Mouse (Mus musculus): ENCODE results near the gene Emp2. TPM values are rescaled to one million over a fixed set of nuclear protein-coding genes. Genes with fewer than 3 reads are reported as not detected.

The Emp2 gene
- polyA plus RNA-seq (2014; fragmentation: Nextera tagmentation; extraction: Ambion mirVana) = 8.5 and 9.0 TPM in 2 replicates

DNA sequence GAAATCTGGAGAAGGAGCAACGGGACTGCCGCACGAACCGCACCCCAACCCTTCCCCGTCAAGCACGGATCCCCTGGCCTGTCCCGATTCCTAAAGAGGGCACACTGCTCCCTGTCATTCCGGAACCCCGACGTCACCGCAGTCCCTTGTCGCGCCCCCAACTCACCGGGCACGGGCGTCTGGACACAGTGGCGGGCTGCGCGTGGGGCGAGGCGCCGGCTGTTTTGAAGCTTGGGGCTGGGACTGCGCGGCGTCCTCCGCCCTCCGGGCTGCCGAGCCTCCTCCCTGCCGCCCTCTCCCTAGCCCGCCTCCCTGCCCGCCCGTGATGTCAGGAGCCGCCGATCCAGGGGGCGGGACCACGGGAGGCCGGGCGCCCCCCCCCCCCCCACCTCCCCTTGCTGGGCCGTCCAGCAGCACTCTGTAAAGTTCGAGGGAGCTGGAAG is at the start of gene Emp2:
Gene Emp2, minus strand, starts transcription at position 323 of the 443 bp plus-strand sequence.
- ATAC-seq (replicated peaks; ENCODE audit: low FRiP score) (peak; percentile 63), DNase-seq (ENCODE audit: low spot score) (peak; percentile 55)
- H3K4me3 ChIP-seq (ENCODE audit: low read depth, low read length) = peak within 1 kb of the TSS; percentile 37
- WGBS = under 1% methylated on average over 40 of the region's 40 CpGs
- peak within 1 kb of the TSS; percentile 12; the same call in 1 of the 2 replicates for H3K9ac ChIP-seq (ENCODE audit: low read depth, low read length)
- no peaks in the 10 kb centered on the region for H3K9me3 ChIP-seq (ENCODE audit: control insufficient read depth, low read length)
- peak within 1 kb of the TSS; percentile 59 for H3K4me2 ChIP-seq
- H3K27me3 ChIP-seq (replicated peaks; ENCODE audit: control insufficient read depth, insufficient read depth, low read length) = peaks cover 25% of the 10 kb centered on the region
- no peaks in the 10 kb centered on the region for H3K36me3 ChIP-seq (ENCODE audit: control insufficient read depth, insufficient read depth, low read length)
- no peaks in the 10 kb centered on the region for H3K4me1 ChIP-seq (replicated peaks; ENCODE audit: control insufficient read depth, insufficient read depth, low read length)
- H3K27ac ChIP-seq (ENCODE audit: low read depth, low read length) = no peak within 1 kb of the TSS

DNA sequence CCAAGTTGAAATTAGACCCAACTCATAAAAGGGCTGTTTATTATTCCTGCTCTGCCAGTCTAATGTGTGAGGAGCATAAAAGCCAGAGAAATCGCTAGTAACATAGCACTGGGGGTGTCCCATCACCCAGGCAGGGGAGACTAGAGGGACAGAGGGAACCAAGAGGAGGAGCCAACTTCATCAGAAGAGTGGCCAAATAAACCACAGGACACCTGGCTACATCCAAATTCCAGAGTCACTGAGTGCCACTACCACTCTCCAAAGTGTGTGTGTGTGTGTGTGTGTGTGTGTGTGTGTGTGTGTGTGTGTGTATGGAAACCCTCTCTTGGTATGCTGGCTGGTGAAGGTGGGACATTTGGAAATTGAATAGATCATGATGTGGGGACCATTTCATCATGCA is 49.3 kb upstream of the Emp2 start:
- DNase-seq (ENCODE audit: low spot score) (no peak), ATAC-seq (replicated peaks; ENCODE audit: low FRiP score) (no peak)
- Histone ChIP-seq H3K9me3 (ENCODE audit: control insufficient read depth, low read length) (no peaks in the 10 kb centered on the region), H3K4me3 (ENCODE audit: low read depth, low read length) (no peak overlapping the region), H3K27ac (ENCODE audit: low read depth, low read length) (no peak overlapping the region), H3K9ac (ENCODE audit: low read depth, low read length) (no peak overlapping the region), H3K4me1 (replicated peaks; ENCODE audit: control insufficient read depth, insufficient read depth, low read length) (0 out of 2 replicates have a peak, but pooled peaks cover 2% of the 10 kb centered on the region), H3K4me2 (no peak overlapping the region), H3K27me3 (replicated peaks; ENCODE audit: control insufficient read depth, insufficient read depth, low read length) (no peaks in the 10 kb centered on the region), H3K36me3 (ENCODE audit: control insufficient read depth, insufficient read depth, low read length) (no peaks in the 10 kb centered on the region)
- WGBS = 68% methylated on average over 1 of the region's 1 CpGs

DNA sequence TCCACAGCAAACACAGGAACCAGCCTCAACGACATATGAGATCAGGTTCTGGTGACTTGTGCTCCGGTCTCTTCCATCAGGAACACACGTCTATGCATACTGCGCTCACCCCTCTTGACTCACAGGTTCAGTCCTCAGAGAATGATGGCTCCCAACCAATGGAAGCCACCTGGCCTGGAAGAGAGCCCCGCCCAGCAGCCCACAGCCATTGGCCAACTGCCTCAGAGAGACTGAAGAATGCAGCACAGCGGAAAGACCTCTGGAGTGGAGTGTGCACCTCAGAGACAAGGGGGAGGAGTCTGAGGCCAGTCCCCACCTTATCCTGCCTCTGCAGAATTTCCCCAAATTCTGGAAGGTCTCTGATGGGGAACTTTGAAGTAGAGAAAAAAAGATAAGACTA is 45.5 kb upstream of the Emp2 start:
- Histone ChIP-seq H3K9ac (ENCODE audit: low read depth, low read length) (no peak overlapping the region), H3K27ac (ENCODE audit: low read depth, low read length) (no peak overlapping the region), H3K4me2 (no peak overlapping the region), H3K9me3 (ENCODE audit: control insufficient read depth, low read length) (no peaks in the 10 kb centered on the region), H3K36me3 (ENCODE audit: control insufficient read depth, insufficient read depth, low read length) (no peaks in the 10 kb centered on the region), H3K27me3 (replicated peaks; ENCODE audit: control insufficient read depth, insufficient read depth, low read length) (no peaks in the 10 kb centered on the region), H3K4me3 (ENCODE audit: low read depth, low read length) (no peak overlapping the region), H3K4me1 (replicated peaks; ENCODE audit: control insufficient read depth, insufficient read depth, low read length) (peaks cover 4% of the 10 kb centered on the region; the same call in 1 of the 2 replicates)
- 70% methylated on average over 6 of the region's 6 CpGs for WGBS
- ATAC-seq (replicated peaks; ENCODE audit: low FRiP score) (peak; percentile 25; the same call in 1 of the 2 replicates), DNase-seq (ENCODE audit: low spot score) (no peak)

DNA sequence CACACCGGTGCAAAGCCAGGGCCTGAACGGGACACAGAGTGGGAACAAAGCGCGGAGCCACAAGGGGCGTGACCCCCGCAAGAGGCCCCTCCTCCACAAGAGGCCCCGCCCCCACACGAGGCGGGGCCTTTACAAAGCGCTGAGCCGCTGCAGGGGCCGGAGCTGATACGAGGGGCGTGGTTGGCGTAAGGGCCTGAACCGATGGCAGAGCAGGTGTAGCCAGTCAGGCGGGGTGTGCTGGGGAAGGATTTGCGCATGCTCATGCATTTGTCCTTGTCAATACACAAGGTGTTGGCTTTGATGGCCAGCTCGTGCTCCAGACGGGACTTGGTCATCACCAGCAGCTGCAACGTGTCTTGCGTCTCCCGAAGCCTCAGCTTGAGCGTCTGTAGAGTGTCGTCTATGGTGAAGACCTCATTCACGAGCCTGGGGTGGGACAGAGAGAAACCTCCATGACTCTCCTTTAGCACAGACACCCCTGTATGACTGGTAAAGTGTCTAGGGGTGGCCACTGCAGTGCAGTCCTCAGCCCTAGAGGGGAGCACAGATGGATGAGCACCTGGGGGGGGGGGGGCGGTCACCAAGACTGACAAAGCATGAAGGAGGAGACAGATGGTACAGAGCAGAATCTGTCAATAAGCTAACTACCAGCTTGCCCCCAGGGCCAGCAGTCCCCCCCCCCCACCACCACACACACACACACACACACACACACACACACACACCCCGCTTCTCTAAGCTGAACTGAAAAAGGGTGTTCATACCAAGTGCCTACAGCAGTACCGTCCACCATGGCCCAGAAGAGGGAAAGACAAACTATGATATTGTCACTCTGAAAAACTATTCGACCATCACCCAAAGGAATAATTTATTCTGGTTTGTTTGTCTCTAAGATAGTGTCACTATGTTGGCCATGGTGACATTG is 44.5 kb upstream of the Emp2 start:
- Histone ChIP-seq H3K27ac (ENCODE audit: low read depth, low read length) (no peak overlapping the region), H3K4me1 (replicated peaks; ENCODE audit: control insufficient read depth, insufficient read depth, low read length) (peaks cover 4% of the 10 kb centered on the region; the same call in 1 of the 2 replicates), H3K9ac (ENCODE audit: low read depth, low read length) (no peak overlapping the region), H3K4me3 (ENCODE audit: low read depth, low read length) (peak overlapping the region; percentile 25), H3K27me3 (replicated peaks; ENCODE audit: control insufficient read depth, insufficient read depth, low read length) (no peaks in the 10 kb centered on the region), H3K4me2 (peak overlapping the region; percentile 55), H3K9me3 (ENCODE audit: control insufficient read depth, low read length) (no peaks in the 10 kb centered on the region), H3K36me3 (ENCODE audit: control insufficient read depth, insufficient read depth, low read length) (no peaks in the 10 kb centered on the region)
- ATAC-seq (replicated peaks; ENCODE audit: low FRiP score) = peak; percentile 96
- DNase-seq (ENCODE audit: low spot score) = peak; percentile 78
- 15% methylated on average over 30 of the region's 30 CpGs for WGBS

DNA sequence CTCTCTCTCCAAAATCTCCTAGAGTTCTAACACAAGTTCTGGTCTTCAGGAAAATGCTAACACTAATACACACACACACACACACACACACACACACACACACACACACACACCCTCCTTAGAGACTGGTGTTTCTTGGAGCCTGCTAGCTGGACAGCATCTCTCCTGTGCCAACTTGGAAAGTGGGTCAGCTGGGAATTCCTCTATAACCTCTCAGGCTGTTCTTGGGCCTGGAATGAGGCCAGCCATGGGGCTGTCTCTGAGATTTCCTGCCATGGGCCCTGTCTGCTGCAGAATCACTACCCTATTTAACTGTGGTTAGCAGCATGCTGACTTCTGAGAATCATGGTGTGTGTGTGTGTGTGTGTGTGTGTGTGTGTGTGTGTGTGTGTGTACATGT is 41.2 kb upstream of the Emp2 start:
- Histone ChIP-seq H3K27me3 (replicated peaks; ENCODE audit: control insufficient read depth, insufficient read depth, low read length) (no peaks in the 10 kb centered on the region), H3K9me3 (ENCODE audit: control insufficient read depth, low read length) (no peaks in the 10 kb centered on the region), H3K9ac (ENCODE audit: low read depth, low read length) (no peak overlapping the region), H3K36me3 (ENCODE audit: control insufficient read depth, insufficient read depth, low read length) (no peaks in the 10 kb centered on the region), H3K4me3 (ENCODE audit: low read depth, low read length) (no peak overlapping the region), H3K4me1 (replicated peaks; ENCODE audit: control insufficient read depth, insufficient read depth, low read length) (peaks cover 4% of the 10 kb centered on the region; the same call in 1 of the 2 replicates), H3K27ac (ENCODE audit: low read depth, low read length) (no peak overlapping the region), H3K4me2 (no peak overlapping the region)
- DNase-seq (ENCODE audit: low spot score) (no peak), ATAC-seq (replicated peaks; ENCODE audit: low FRiP score) (no peak)

DNA sequence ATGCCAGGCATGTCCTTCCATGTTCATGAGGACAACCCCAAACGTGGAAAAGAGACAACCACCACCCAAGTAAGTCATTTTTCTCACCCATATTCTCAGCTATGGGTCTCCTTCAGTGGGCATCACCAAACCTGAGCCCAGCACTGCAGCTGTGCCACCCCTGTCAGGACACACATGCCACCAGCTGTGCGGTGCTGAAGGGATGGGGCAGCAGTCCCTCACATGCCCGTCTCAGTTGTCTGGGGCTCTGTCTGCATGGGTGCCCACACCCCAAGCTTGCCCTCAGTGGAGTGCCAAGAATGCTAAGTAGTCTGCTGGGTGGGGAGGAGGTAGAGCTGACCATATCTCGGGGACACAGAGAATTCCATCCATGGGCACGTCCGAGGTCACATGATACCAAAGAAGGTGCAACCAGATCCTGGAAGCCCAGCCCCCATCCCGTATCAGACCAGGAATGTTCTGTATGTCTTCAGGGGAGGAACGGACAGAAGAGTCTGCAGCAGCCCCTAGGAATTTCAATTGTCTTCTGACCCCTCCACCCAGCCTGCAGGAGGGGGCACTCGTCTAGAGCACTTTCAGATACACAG is 37.4 kb upstream of the Emp2 start:
- Histone ChIP-seq H3K4me2 (no peak overlapping the region), H3K9me3 (ENCODE audit: control insufficient read depth, low read length) (no peaks in the 10 kb centered on the region), H3K4me3 (ENCODE audit: low read depth, low read length) (no peak overlapping the region), H3K27me3 (replicated peaks; ENCODE audit: control insufficient read depth, insufficient read depth, low read length) (no peaks in the 10 kb centered on the region), H3K9ac (ENCODE audit: low read depth, low read length) (no peak overlapping the region), H3K27ac (ENCODE audit: low read depth, low read length) (no peak overlapping the region), H3K36me3 (ENCODE audit: control insufficient read depth, insufficient read depth, low read length) (no peaks in the 10 kb centered on the region), H3K4me1 (replicated peaks; ENCODE audit: control insufficient read depth, insufficient read depth, low read length) (no peaks in the 10 kb centered on the region)
- WGBS = 60% methylated on average over 9 of the region's 9 CpGs
- ATAC-seq (replicated peaks; ENCODE audit: low FRiP score) (no peak), DNase-seq (ENCODE audit: low spot score) (no peak)

DNA sequence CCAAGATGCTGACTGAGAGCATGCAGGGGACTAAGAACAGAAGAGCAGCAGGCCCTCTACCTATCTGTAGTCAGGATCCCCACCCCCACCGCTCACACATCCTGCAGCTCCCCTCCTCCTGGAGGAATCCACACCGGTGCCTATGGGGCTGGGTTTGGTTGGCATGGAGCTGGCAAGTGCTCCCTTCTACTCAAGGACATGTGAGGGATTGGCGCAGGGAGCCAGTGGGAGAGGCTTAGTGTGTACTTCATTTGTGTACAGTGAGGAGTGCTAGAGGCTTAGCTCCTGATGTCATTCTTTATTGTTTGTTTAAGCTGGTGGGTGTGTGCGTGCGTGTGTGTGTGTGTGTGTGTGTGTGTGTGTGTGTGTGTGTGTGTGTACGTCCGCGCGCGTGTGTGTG is 36.1 kb upstream of the Emp2 start:
- Histone ChIP-seq H3K9me3 (ENCODE audit: control insufficient read depth, low read length) (no peaks in the 10 kb centered on the region), H3K36me3 (ENCODE audit: control insufficient read depth, insufficient read depth, low read length) (no peaks in the 10 kb centered on the region), H3K27me3 (replicated peaks; ENCODE audit: control insufficient read depth, insufficient read depth, low read length) (no peaks in the 10 kb centered on the region), H3K4me1 (replicated peaks; ENCODE audit: control insufficient read depth, insufficient read depth, low read length) (no peaks in the 10 kb centered on the region), H3K4me2 (no peak overlapping the region), H3K9ac (ENCODE audit: low read depth, low read length) (no peak overlapping the region), H3K4me3 (ENCODE audit: low read depth, low read length) (no peak overlapping the region), H3K27ac (ENCODE audit: low read depth, low read length) (no peak overlapping the region)
- ATAC-seq (replicated peaks; ENCODE audit: low FRiP score) (no peak; the same call in 1 of the 2 replicates), DNase-seq (ENCODE audit: low spot score) (no peak)
- WGBS = 72% methylated on average over 10 of the region's 10 CpGs

DNA sequence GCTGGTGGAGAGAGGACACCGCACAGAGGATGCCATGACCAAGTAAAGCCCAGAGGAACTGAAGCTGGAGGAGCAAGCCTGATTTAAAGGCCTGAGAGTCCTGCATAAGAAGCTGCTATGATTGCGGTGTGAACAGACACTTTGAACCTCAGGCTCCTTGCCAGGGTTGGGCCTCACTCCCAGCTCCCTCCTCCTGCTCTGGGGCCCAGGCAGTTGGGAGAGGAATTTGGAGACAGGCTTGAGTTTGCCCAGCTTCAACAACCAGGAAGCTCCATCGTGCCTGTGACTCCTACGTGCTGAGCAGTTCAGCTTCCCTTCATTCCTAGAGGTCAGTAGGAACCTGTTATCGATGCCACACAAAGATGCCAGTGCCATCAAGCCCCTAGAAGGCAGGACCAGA is 35.7 kb upstream of the Emp2 start:
- ATAC-seq (replicated peaks; ENCODE audit: low FRiP score) = no peak
- no peak overlapping the region for H3K27ac ChIP-seq (ENCODE audit: low read depth, low read length)

More for the DNA sequence above, 35.7 kb upstream of the Emp2 start:
- Histone ChIP-seq H3K4me2 (no peak overlapping the region), H3K36me3 (ENCODE audit: control insufficient read depth, insufficient read depth, low read length) (no peaks in the 10 kb centered on the region), H3K4me3 (ENCODE audit: low read depth, low read length) (no peak overlapping the region), H3K4me1 (replicated peaks; ENCODE audit: control insufficient read depth, insufficient read depth, low read length) (no peaks in the 10 kb centered on the region), H3K9ac (ENCODE audit: low read depth, low read length) (no peak overlapping the region), H3K27me3 (replicated peaks; ENCODE audit: control insufficient read depth, insufficient read depth, low read length) (no peaks in the 10 kb centered on the region), H3K9me3 (ENCODE audit: control insufficient read depth, low read length) (no peaks in the 10 kb centered on the region)
- no peak for DNase-seq (ENCODE audit: low spot score)
- WGBS = 53% methylated on average over 5 of the region's 5 CpGs

Measured in liver, embryonic 11.5 days (tissue).